Mouse (Mus musculus) CH12.LX (cell line): ENCODE measurements around the gene Ntrk3. TPM values are rescaled to one million over a fixed set of nuclear protein-coding genes. Genes with fewer than 3 reads are reported as not detected.

Experiments used
- DNase-seq: peaks from one replicate; pipeline ENCODE4 v3.0.0-alpha.2; 2013; ENCODE audit errors: extremely low read depth
- H3K27ac ChIP-seq: 2 replicates; pipeline ENCODE4 v1.5.1; 2012; ENCODE audit warnings: low read depth, mild to moderate bottlenecking, control low read depth, moderate library complexity; ENCODE audit not compliant: insufficient read depth
- H3K27me3 ChIP-seq: replicated peaks from 2 replicates; pipeline ENCODE3; 2012; ENCODE audit warnings: inconsistent platforms
- H3K36me3 ChIP-seq, 2 experiments: replicated peaks in 1 of 2; 2 replicates each; pipeline versions ENCODE3 to v1.6.1; 2012; ENCODE audit warnings: inconsistent platforms in 1 of 2, low read length in 1 of 2, mild to moderate bottlenecking in 1 of 2, mixed read lengths in 1 of 2, moderate library complexity in 1 of 2; ENCODE audit not compliant: control insufficient read depth in 1 of 2, insufficient read depth in 1 of 2
- H3K4me1 ChIP-seq, 2 experiments: 2 replicates each; pipeline ENCODE4 v1.6.1; 2012; ENCODE audit warnings: inconsistent platforms in 1 of 2, moderate library complexity in 1 of 2; ENCODE audit not compliant: insufficient read depth in 2 of 2, control insufficient read depth in 1 of 2
- H3K4me2 ChIP-seq: 2 replicates; pipeline ENCODE4 v1.6.1; 2012; ENCODE audit warnings: low read depth, mild to moderate bottlenecking, control low read depth; ENCODE audit not compliant: poor library complexity, insufficient read depth, severe bottlenecking
- H3K4me3 ChIP-seq, 3 experiments: fragments of 150-350 bp in 1 of 3; sonication (generic) in 1 of 3; replicated peaks in 1 of 3; 2 replicates each; pipeline versions ENCODE3 to v1.5.1; 2011 to 2012; ENCODE audit warnings: low read depth in 2 of 3, low read length in 2 of 3, mild to moderate bottlenecking in 2 of 3, moderate library complexity in 2 of 3, control low read depth in 1 of 3, improper control_type of control experiment in 1 of 3, inconsistent platforms in 1 of 3, mixed read lengths in 1 of 3; ENCODE audit not compliant: poor library complexity in 1 of 3
- H3K79me2 ChIP-seq: replicated peaks from 2 replicates; pipeline ENCODE4 v1.6.1; 2012; ENCODE audit warnings: mild to moderate bottlenecking, moderate library complexity; ENCODE audit not compliant: control insufficient read depth, poor library complexity, insufficient read depth, severe bottlenecking; ENCODE audit errors: extremely low read depth
- H3K9ac ChIP-seq: 2 replicates; pipeline ENCODE4 v1.6.1; 2012; ENCODE audit warnings: low read depth, mild to moderate bottlenecking, control low read depth, moderate library complexity; ENCODE audit not compliant: insufficient read depth
- H3K9me3 ChIP-seq: replicated peaks from 2 replicates; pipeline ENCODE3; 2012; ENCODE audit warnings: low read length, inconsistent platforms, mixed read lengths
- BHLHE40 ChIP-seq: IDR thresholded peaks from 2 replicates; pipeline ENCODE4 v1.6.1; 2011; ENCODE audit warnings: mild to moderate bottlenecking, low read depth, low read length, improper control_type of control experiment
- CHD1 ChIP-seq: IDR thresholded peaks from 2 replicates; pipeline ENCODE4 v1.6.1; 2012; ENCODE audit warnings: low read depth, low read length, improper control_type of control experiment, inconsistent platforms
- CHD2 ChIP-seq: IDR thresholded peaks from 2 replicates; pipeline ENCODE4 v1.6.1; 2011; ENCODE audit warnings: low read length, improper control_type of control experiment
- CTCF ChIP-seq, 2 experiments: IDR thresholded peaks in 1 of 2; conservative IDR thresholded peaks in 1 of 2; 2 replicates each; pipeline ENCODE4 v1.5.1; 2011 to 2012; ENCODE audit warnings: low read depth in 2 of 2, low read length in 2 of 2, improper control_type of control experiment in 1 of 2, inconsistent platforms in 1 of 2, mild to moderate bottlenecking in 1 of 2, moderate library complexity in 1 of 2
- E2F4 ChIP-seq: IDR thresholded peaks from 2 replicates; pipeline ENCODE4 v1.6.1; 2011; ENCODE audit warnings: low read depth, low read length, improper control_type of control experiment; ENCODE audit not compliant: insufficient replicate concordance
- EP300 ChIP-seq: IDR thresholded peaks from 2 replicates; pipeline ENCODE4 v1.6.1; 2011; ENCODE audit warnings: low read length, improper control_type of control experiment
- ETS1 ChIP-seq: conservative IDR thresholded peaks from 2 replicates; pipeline ENCODE4 v1.6.1; 2012; ENCODE audit warnings: low read depth, mild to moderate bottlenecking, inconsistent platforms, low read length, improper control_type of control experiment, moderate library complexity
- GABPA ChIP-seq: IDR thresholded peaks from 2 replicates; pipeline ENCODE4 v1.6.1; 2012; ENCODE audit warnings: low read depth, low read length, improper control_type of control experiment, inconsistent platforms; ENCODE audit not compliant: insufficient replicate concordance
- HCFC1 ChIP-seq: IDR thresholded peaks from 2 replicates; pipeline ENCODE4 v1.6.1; 2012; ENCODE audit warnings: low read depth, mild to moderate bottlenecking, inconsistent platforms, low read length, improper control_type of control experiment
- JUN ChIP-seq: IDR thresholded peaks from 2 replicates; pipeline ENCODE4 v1.6.1; 2011; ENCODE audit warnings: low read depth, mild to moderate bottlenecking, low read length, improper control_type of control experiment, moderate library complexity; ENCODE audit not compliant: insufficient read depth
- KAT2A ChIP-seq: IDR thresholded peaks from 2 replicates; pipeline ENCODE4 v1.6.1; 2012; ENCODE audit warnings: low read length, improper control_type of control experiment, inconsistent platforms; ENCODE audit not compliant: insufficient replicate concordance
- MAX ChIP-seq: IDR thresholded peaks from 2 replicates; pipeline ENCODE4 v1.6.1; 2011; ENCODE audit warnings: low read length, improper control_type of control experiment
- MAZ ChIP-seq: IDR thresholded peaks from 2 replicates; pipeline ENCODE4 v1.6.1; 2012; ENCODE audit warnings: low read depth, mild to moderate bottlenecking, inconsistent platforms, low read length, improper control_type of control experiment, moderate library complexity
- MEF2A ChIP-seq: IDR thresholded peaks from 2 replicates; pipeline ENCODE4 v1.6.1; 2014; ENCODE audit warnings: low read depth, mild to moderate bottlenecking, inconsistent platforms, low read length, improper control_type of control experiment, borderline replicate concordance
- NELFE ChIP-seq: IDR thresholded peaks from 2 replicates; pipeline ENCODE4 v1.6.1; 2011; ENCODE audit warnings: low read depth, low read length, improper control_type of control experiment
- NRF1 ChIP-seq: IDR thresholded peaks from 2 replicates; pipeline ENCODE4 v1.6.1; 2014; ENCODE audit warnings: low read depth, mild to moderate bottlenecking, inconsistent platforms, low read length, improper control_type of control experiment, moderate library complexity
- PAX5 ChIP-seq: IDR thresholded peaks from 2 replicates; pipeline ENCODE4 v1.6.1; 2012; ENCODE audit warnings: low read length, inconsistent platforms, mixed read lengths
- POLR2AphosphoS2 ChIP-seq: IDR thresholded peaks from 2 replicates; pipeline ENCODE4 v1.6.1; 2011; ENCODE audit warnings: low read depth, low read length, improper control_type of control experiment
- RAD21 ChIP-seq: IDR thresholded peaks from 2 replicates; pipeline ENCODE4 v1.6.1; 2011; ENCODE audit warnings: low read depth, mild to moderate bottlenecking, low read length, improper control_type of control experiment, moderate library complexity
- RCOR1 ChIP-seq: conservative IDR thresholded peaks from 2 replicates; pipeline ENCODE4 v1.6.1; 2012; ENCODE audit warnings: low read depth, mild to moderate bottlenecking, inconsistent platforms, low read length, improper control_type of control experiment
- TBP ChIP-seq: conservative IDR thresholded peaks from 2 replicates; pipeline ENCODE4 v1.6.1; 2011; ENCODE audit warnings: low read depth, low read length, improper control_type of control experiment
- TCF12 ChIP-seq: IDR thresholded peaks from 2 replicates; pipeline ENCODE4 v1.6.1; 2014; ENCODE audit warnings: low read depth, mild to moderate bottlenecking, inconsistent platforms, low read length, improper control_type of control experiment
- UBTF ChIP-seq: IDR thresholded peaks from 2 replicates; pipeline ENCODE4 v1.6.1; 2012; ENCODE audit warnings: low read depth, mild to moderate bottlenecking, inconsistent platforms, low read length, improper control_type of control experiment, moderate library complexity
- USF1 ChIP-seq: IDR thresholded peaks from 2 replicates; pipeline ENCODE4 v1.6.1; 2014; ENCODE audit warnings: low read depth, mild to moderate bottlenecking, inconsistent platforms, low read length, improper control_type of control experiment
- ZC3H11A ChIP-seq: IDR thresholded peaks from 2 replicates; pipeline ENCODE4 v1.6.1; 2012; ENCODE audit warnings: low read depth, mild to moderate bottlenecking, inconsistent platforms, low read length, improper control_type of control experiment
- ZKSCAN1 ChIP-seq: IDR thresholded peaks from 2 replicates; pipeline ENCODE4 v1.6.1; 2012; ENCODE audit warnings: low read depth, inconsistent platforms, low read length, improper control_type of control experiment, borderline replicate concordance
- ZMIZ1 ChIP-seq: IDR thresholded peaks from 2 replicates; pipeline ENCODE4 v1.6.1; 2012; ENCODE audit warnings: low read depth, mild to moderate bottlenecking, inconsistent platforms, low read length, improper control_type of control experiment
- ZNF384 ChIP-seq: IDR thresholded peaks from 2 replicates; pipeline ENCODE4 v1.6.1; 2012; ENCODE audit warnings: low read depth, low read length, improper control_type of control experiment, inconsistent platforms
- dilution Hi-C: fragments of 300-500 bp; cut with MboI; formaldehyde crosslinking; loops from 2 replicates; pipeline ENCODE4 v1.14.3; 2020; ENCODE audit warnings: low sequenced_read_pairs; ENCODE audit not compliant: extremely low pct_unique_long_range_greater_than_20kb, extremely low pct_ligation_motif_present
- in situ Hi-C: fragments of 300-500 bp; cut with MboI; formaldehyde crosslinking; loops from 3 replicates; pipeline ENCODE4 v1.14.3; 2019; ENCODE audit warnings: low sequenced_read_pairs, low pct_ligation_motif_present, low pct_unique_long_range_greater_than_20kb, mixed read lengths
- polyA plus RNA-seq: library from polyadenylated mRNA; unstranded; fragments of >175 nt; gene quantifications from 2 replicates; pipeline ENCODE4 v1.2.1, GENCODE M21; 2012; ENCODE audit warnings: low read depth; ENCODE audit not compliant: insufficient read length
- total RNA-seq, 2 experiments: library from RNA; depleted of rRNA; stranded (reverse); fragments of 300-350 nt in 1 of 2; fragments of >200 nt in 1 of 2; gene quantifications; 2 replicates each; pipeline ENCODE4 v1.2.3; 2012 to 2014

Gene Ntrk3
- total and polyA plus RNA-seq, 3 experiments = 0.21 TPM; not detected in 2

GRCm38 (mm10) chr7:78739351-78740000 is 1.7 kb upstream of the Ntrk3 start:
- dilution Hi-C loops = no loop called here
- Histone ChIP-seq H3K4me3 (no peak overlapping the region), H3K36me3 (no peaks in the 10 kb centered on the region), H3K4me1 (no peaks in the 10 kb centered on the region), H3K4me2 (no peak overlapping the region), H3K27me3 (peaks cover 85% of the 10 kb centered on the region), H3K79me2 (no peaks in the 10 kb centered on the region)
- DNase-seq = no peak
- TF ChIP-seq MAZ (no peak), JUN (no peak), NELFE (no peak), TBP (no peak), CHD2 (no peak), PAX5 (no peak), KAT2A (no peak), TCF12 (no peak), USF1 (no peak), RCOR1 (no peak), ZC3H11A (no peak), MAX (no peak), NRF1 (no peak), ETS1 (no peak), POLR2AphosphoS2 (no peak), MEF2A (no peak), CTCF (conservative IDR thresholded peaks at IDR 0.05 in 1 of 2, IDR thresholded peaks at IDR 0.05 in 1 of 2; ENCODE audit: low read depth in 2 of 2, low read length in 2 of 2) (no peak)
- TF ChIP-seq, all 38 proteins: peak for 0
- H3K9ac ChIP-seq = no peak overlapping the region
- in situ Hi-C loops = no loop called here
- no peaks in the 10 kb centered on the region for H3K9me3 ChIP-seq
- no peak overlapping the region for H3K27ac ChIP-seq

GRCm38 (mm10) chr7:78737196-78737595 is 616 bp downstream of the Ntrk3 start:
- dilution Hi-C loops = no loop called here
- Histone ChIP-seq H3K9me3 (no peaks in the 10 kb centered on the region), H3K9ac (no peak overlapping the region), H3K79me2 (no peaks in the 10 kb centered on the region), H3K4me1 (no peaks in the 10 kb centered on the region)
- no peak for DNase-seq
- TF ChIP-seq RAD21 (no peak), EP300 (no peak), KAT2A (no peak), E2F4 (no peak), ZNF384 (no peak), ETS1 (no peak), GABPA (no peak), UBTF (no peak), ZKSCAN1 (no peak), HCFC1 (no peak), ZMIZ1 (no peak), CHD1 (no peak), ZC3H11A (no peak), USF1 (no peak), BHLHE40 (no peak), NRF1 (no peak)
- TF ChIP-seq, all 38 proteins: peak for 0
- no peak overlapping the region for H3K4me2 ChIP-seq
- no peak overlapping the region for H3K4me3 ChIP-seq
- no peaks in the 10 kb centered on the region for H3K36me3 ChIP-seq
- peaks cover 82% of the 10 kb centered on the region for H3K27me3 ChIP-seq
- in situ Hi-C loops = no loop called here
- H3K27ac ChIP-seq = no peak overlapping the region
